Mouse (Mus musculus) intestine, embryonic 15.5 days (tissue): ENCODE measurements around the gene Tmem255b. TPM values are rescaled to one million over a fixed set of nuclear protein-coding genes. Genes with fewer than 3 reads are reported as not detected.

Experiments
- ATAC-seq: fragments of 200-750 bp; cut with Nextera tagmentation; 2 replicates; pipeline ENCODE4 v1.8.0; 2017; ENCODE audit warnings: moderate TSS enrichment, moderate library complexity
- H3K27ac ChIP-seq: fragments of 300-500 bp; sonication (generic); 2 replicates; pipeline ENCODE4 v1.5.1; 2015; ENCODE audit warnings: mild to moderate bottlenecking, inconsistent platforms
- H3K27me3 ChIP-seq: fragments of 300-500 bp; sonication (generic); replicated peaks from 2 replicates; pipeline ENCODE4 v1.6.1; 2015; ENCODE audit warnings: inconsistent platforms
- H3K36me3 ChIP-seq: fragments of 300-500 bp; sonication (generic); 2 replicates; pipeline ENCODE4 v1.6.1; 2015; ENCODE audit warnings: inconsistent platforms
- H3K4me1 ChIP-seq: fragments of 300-500 bp; sonication (generic); replicated peaks from 2 replicates; pipeline ENCODE4 v1.6.1; 2015; ENCODE audit warnings: inconsistent platforms
- H3K4me2 ChIP-seq: fragments of 300-500 bp; sonication (generic); replicated peaks from 2 replicates; pipeline ENCODE4 v1.6.1; 2015; ENCODE audit warnings: mild to moderate bottlenecking, inconsistent platforms
- H3K4me3 ChIP-seq: fragments of 300-500 bp; sonication (generic); replicated peaks from 2 replicates; pipeline ENCODE4 v1.5.1; 2015; ENCODE audit warnings: inconsistent platforms
- H3K9ac ChIP-seq: fragments of 300-500 bp; sonication (generic); 2 replicates; pipeline ENCODE4 v1.6.1; 2015; ENCODE audit warnings: inconsistent platforms
- H3K9me3 ChIP-seq: fragments of 300-500 bp; sonication (generic); 2 replicates; pipeline ENCODE4 v1.6.1; 2016; ENCODE audit warnings: inconsistent platforms
- WGBS: fragments of 180-500 bp; shearing (Covaris S2); methylation state at CpG from one replicate; pipeline ENCODE4 v1.1.7; 2015; 5-methylcytosine and 5-hydroxymethylcytosine counted together
- polyA plus RNA-seq: library from polyadenylated mRNA; unstranded; fragments of >200 nt; fragmentation: Nextera tagmentation; extraction: Ambion mirVana; gene quantifications from 2 replicates; pipeline ENCODE4 v1.2.1, GENCODE M21; 2015

Tmem255b gene
- polyA plus RNA-seq, result 2.2 and 2.7 TPM in 2 replicates

DNA sequence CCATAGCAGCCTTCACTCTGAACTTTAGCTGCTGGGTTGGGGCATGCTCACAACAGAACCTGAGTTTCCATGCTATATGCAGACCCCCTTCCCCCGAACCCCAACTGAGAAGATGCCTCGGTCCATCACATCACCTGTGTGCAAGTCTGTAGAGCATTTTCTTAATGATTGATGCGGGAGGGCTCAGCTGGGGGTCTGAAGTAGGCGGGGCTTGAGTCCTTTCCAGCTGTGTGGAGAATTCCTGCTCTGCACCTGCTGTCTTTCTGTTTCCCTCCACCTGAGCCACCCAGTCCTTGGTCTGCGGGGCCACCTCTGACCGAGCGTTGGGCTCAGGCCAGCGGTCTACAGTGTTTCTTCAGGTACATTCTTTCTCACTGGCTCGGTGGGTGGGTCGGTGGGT is at the start of gene Tmem255b:
Gene Tmem255b (plus strand): TSS at position 301 of the 400 bp plus-strand sequence.
- 20% methylated on average over 10 of the region's 10 CpGs for WGBS
- Histone ChIP-seq H3K36me3 (no peaks in the 10 kb centered on the region), H3K9me3 (no peaks in the 10 kb centered on the region), H3K4me2 (peak within 1 kb of the TSS; percentile 22; the same call in 1 of the 2 replicates), H3K9ac (no peak within 1 kb of the TSS), H3K4me3 (no peak within 1 kb of the TSS; the same call in 1 of the 2 replicates), H3K27me3 (peaks cover 22% of the 10 kb centered on the region), H3K4me1 (no peaks in the 10 kb centered on the region), H3K27ac (no peak within 1 kb of the TSS)
- ATAC-seq, result no peak

DNA sequence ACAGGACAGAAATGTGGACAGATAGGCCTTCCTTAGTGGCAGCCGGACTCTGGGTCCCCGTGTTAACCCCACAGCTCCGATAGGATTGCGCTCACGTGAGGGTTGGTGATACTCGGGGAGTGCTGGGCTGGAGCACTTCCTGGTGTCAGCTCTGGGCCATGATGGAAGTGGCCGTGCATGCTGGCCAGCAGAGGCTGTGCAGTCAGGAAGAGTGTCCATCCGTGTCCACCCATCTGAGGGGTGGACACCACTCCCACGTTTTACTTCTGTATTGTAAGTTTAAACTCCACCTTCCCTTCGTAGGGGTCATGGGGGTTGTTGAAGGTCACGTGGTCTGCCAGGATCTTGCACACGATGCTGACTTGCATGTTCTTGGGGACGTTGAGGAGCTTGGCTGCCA is 48.6 kb upstream of the Tmem255b start:
- Histone ChIP-seq H3K27ac (no peak overlapping the region), H3K27me3 (no peaks in the 10 kb centered on the region), H3K4me3 (no peak overlapping the region), H3K36me3 (no peaks in the 10 kb centered on the region), H3K4me2 (no peak overlapping the region), H3K4me1 (no peaks in the 10 kb centered on the region), H3K9me3 (no peaks in the 10 kb centered on the region), H3K9ac (no peak overlapping the region)
- ATAC-seq, result no peak
- WGBS, result 73% methylated on average over 13 of the region's 13 CpGs

DNA sequence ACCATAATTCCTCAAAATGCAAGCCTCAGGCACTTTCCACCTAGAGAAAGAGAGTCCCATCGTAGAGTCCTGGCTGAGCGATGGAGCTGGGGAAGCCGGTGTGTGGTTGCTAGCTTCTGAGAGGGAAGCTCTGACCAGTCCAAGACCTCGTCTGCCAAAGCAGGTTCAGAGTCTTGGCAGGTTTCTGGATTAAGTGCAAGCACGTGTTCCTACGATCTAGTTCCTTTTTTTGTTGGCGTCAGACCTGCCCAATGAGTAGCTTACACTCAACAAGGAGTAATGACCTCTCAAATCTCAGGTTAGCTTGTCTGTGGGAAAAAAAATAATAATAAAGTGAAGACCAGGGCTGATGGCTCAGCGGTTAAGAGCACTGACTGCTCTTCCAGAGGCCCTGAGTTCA is 47.3 kb upstream of the Tmem255b start:
- Histone ChIP-seq H3K36me3 (no peaks in the 10 kb centered on the region), H3K27ac (no peak overlapping the region), H3K9ac (no peak overlapping the region), H3K27me3 (no peaks in the 10 kb centered on the region), H3K4me2 (no peak overlapping the region), H3K4me3 (no peak overlapping the region), H3K9me3 (no peaks in the 10 kb centered on the region), H3K4me1 (no peaks in the 10 kb centered on the region)
- ATAC-seq, result no peak
- 85% methylated on average over 8 of the region's 8 CpGs for WGBS

DNA sequence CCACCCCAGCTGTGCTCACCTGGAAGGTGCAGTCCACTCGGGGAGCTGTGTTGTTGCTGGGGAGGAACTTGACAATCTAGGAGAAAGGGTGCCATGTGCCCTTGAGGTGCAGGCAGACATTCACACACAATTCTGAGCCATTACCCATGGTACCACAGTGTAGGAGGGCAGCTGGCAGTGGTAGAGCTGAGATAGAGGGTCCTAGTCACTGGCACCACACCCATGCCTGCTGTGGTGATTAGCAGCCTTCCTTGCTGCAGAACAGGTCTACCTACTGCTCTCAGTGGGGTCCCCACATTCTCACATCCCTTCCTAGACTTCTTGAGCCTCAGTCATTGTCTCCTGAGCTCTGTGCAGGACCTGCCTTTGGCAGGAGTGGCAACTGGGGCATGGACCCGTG is 46.2 kb upstream of the Tmem255b start:
- no peak overlapping the region for H3K9ac ChIP-seq
- no peaks in the 10 kb centered on the region for H3K36me3 ChIP-seq
- no peak overlapping the region for H3K27ac ChIP-seq
- H3K4me2 ChIP-seq, result no peak overlapping the region
- H3K27me3 ChIP-seq, result no peaks in the 10 kb centered on the region
- ATAC-seq, result no peak
- no peaks in the 10 kb centered on the region for H3K9me3 ChIP-seq
- WGBS, result 66% methylated on average over 2 of the region's 2 CpGs
- no peak overlapping the region for H3K4me3 ChIP-seq
- no peaks in the 10 kb centered on the region for H3K4me1 ChIP-seq

DNA sequence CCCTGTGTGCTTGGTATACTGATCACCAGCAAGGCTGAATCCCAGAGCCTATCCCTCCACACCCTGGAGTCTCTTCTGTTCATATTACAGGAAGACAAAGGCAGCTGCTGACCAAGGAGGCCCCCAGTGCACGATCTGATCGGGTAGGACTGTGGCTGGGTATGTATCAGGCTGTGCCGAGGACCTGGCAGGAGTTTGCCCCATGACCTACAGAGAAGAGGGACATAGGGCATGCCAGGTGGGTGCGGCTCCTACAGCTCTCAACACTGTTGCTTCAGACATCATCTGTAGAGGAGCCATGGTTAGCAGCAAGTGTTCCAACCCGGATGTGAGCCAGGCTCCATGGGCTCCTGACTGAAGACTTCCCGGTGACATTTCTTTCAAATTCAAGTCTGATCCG is 41.1 kb upstream of the Tmem255b start:
- no peaks in the 10 kb centered on the region for H3K9me3 ChIP-seq
- H3K9ac ChIP-seq, result no peak overlapping the region
- no peaks in the 10 kb centered on the region for H3K36me3 ChIP-seq
- H3K4me3 ChIP-seq, result no peak overlapping the region
- ATAC-seq, result no peak
- WGBS, result 91% methylated on average over 7 of the region's 7 CpGs
- H3K27ac ChIP-seq, result no peak overlapping the region
- H3K27me3 ChIP-seq, result no peaks in the 10 kb centered on the region
- no peaks in the 10 kb centered on the region for H3K4me1 ChIP-seq
- H3K4me2 ChIP-seq, result no peak overlapping the region

DNA sequence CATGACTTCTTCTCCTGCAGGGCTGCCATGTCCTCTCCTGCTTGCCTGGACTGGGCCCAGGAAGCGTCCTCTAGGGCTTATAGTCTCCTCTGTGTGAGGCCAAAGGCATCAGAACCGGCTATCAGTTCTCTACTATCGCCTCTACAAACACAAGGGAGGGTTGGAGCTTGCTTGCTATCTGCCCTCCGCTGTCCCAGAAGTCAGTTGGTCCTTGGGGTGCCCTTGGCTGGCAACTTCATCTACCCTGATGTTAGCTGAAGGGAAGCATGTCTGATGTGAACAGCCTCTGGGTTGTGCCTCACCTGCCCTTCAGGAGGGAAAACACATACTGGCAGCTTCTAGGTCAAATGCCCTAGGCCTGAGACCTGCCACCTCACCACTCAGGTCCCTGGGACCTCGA is 38.3 kb upstream of the Tmem255b start, which contains the start of gene Atp4b:
Gene Atp4b (minus strand): TSS at position 101 of the 400 bp plus-strand sequence.
- Histone ChIP-seq H3K4me3 (no peak within 1 kb of the TSS), H3K9me3 (no peaks in the 10 kb centered on the region), H3K9ac (no peak within 1 kb of the TSS), H3K36me3 (no peaks in the 10 kb centered on the region), H3K4me1 (no peaks in the 10 kb centered on the region), H3K4me2 (no peak within 1 kb of the TSS), H3K27me3 (no peaks in the 10 kb centered on the region), H3K27ac (no peak within 1 kb of the TSS)
- 72% methylated on average over 5 of the region's 5 CpGs for WGBS
- ATAC-seq, result no peak

DNA sequence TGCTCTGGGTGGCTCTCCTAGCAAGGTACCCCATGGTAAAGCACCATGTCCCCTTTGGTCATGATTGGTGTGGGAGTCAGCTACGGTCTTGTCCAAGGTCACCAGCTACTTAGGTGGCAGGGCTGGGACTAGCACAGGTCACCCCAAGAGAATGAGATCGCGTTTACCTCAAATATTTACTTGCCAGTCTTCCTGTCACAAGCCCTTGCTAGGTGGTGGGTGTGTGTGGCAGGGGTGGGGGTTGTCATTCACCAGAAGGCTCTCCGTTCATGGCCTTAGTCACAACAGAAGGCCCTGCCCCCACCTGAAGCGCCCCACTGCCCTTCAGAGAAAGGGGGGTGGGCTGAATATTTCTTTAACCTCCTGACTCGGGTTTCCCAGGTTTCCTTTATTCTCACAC is 31.5 kb upstream of the Tmem255b start:
- WGBS, result 50% methylated on average over 6 of the region's 6 CpGs
- no peaks in the 10 kb centered on the region for H3K36me3 ChIP-seq
- H3K9me3 ChIP-seq, result no peaks in the 10 kb centered on the region
- no peak overlapping the region for H3K4me2 ChIP-seq
- no peak overlapping the region for H3K27ac ChIP-seq
- H3K27me3 ChIP-seq, result no peaks in the 10 kb centered on the region
- ATAC-seq, result no peak
- H3K4me1 ChIP-seq, result no peaks in the 10 kb centered on the region
- H3K9ac ChIP-seq, result no peak overlapping the region
- H3K4me3 ChIP-seq, result no peak overlapping the region

DNA sequence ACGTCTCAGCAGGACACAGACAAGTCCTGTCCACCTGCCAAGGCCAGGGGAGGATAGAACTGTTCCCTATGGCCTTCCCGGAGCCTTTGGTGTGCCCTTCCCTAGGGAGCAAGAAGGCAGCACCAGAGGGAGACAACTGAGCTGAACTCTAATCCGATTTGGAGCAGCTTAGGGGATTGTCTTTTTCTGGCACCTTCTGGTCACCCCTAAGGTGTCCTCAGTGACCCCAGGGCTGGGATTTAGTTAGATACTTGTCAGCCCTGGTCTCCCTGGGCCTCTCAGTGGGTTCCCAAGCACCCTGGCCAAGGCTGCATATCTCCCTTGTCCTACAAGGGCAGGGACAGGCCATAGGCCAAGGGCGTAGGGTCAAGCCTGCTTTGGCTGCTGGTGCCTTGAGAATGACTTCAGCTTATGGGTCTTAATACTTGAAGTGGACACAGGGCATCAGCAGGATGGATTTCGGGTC is 30.3 kb upstream of the Tmem255b start, which contains the start of gene Grk1:
Gene Grk1 (plus strand): TSS at position 416 of the 466 bp plus-strand sequence.
- H3K36me3 ChIP-seq, result no peaks in the 10 kb centered on the region
- no peaks in the 10 kb centered on the region for H3K27me3 ChIP-seq
- H3K27ac ChIP-seq, result no peak within 1 kb of the TSS
- H3K4me2 ChIP-seq, result no peak within 1 kb of the TSS
- no peak within 1 kb of the TSS for H3K4me3 ChIP-seq
- 78% methylated on average over 5 of the region's 5 CpGs for WGBS
- no peak for ATAC-seq
- no peaks in the 10 kb centered on the region for H3K9me3 ChIP-seq
- H3K9ac ChIP-seq, result no peak within 1 kb of the TSS
- no peaks in the 10 kb centered on the region for H3K4me1 ChIP-seq

DNA sequence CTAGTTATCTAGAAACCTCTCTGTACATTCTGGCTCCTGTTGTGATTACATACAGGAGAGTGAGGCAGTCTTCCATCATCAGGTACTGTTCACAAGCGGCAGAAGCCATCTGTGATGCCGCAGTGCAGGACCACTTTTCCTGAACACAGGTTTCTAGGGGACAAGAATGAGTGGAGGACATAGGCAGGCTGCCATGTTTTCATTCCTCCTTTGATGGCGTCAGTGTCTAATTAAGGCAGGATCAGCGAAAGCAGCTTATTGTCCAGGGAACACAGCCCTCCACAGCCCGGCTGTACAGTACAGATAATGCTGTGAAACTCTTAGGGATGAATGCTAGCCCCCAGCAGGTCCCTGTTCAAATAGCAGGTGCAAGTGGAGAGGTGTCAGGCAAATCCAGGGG is 29.0 kb upstream of the Tmem255b start:
- Histone ChIP-seq H3K9ac (no peak overlapping the region), H3K27ac (no peak overlapping the region), H3K4me2 (no peak overlapping the region), H3K4me1 (no peaks in the 10 kb centered on the region), H3K36me3 (no peaks in the 10 kb centered on the region), H3K4me3 (no peak overlapping the region), H3K27me3 (no peaks in the 10 kb centered on the region), H3K9me3 (no peaks in the 10 kb centered on the region)
- 83% methylated on average over 5 of the region's 5 CpGs for WGBS
- ATAC-seq, result no peak

DNA sequence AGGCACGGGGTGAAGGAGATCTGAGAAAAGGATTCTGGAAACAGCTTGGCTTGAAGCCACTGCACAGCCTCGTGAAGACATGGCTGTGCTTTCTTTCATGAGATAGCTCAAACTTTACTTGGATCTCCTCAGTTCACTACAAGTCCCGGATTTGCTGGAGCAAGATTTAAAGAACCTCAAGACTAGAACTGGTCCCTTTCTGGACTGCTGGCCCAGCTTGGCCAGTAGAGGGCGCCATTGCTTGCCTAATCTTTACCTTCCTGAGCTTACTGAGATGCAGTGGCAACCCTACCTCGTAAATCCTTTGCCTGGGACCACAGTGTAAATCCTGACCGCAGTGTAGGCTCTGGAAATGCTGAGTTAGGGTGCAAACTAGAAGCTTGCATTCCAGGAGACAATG is 23.4 kb upstream of the Tmem255b start:
- Histone ChIP-seq H3K4me2 (no peak overlapping the region), H3K9me3 (no peaks in the 10 kb centered on the region), H3K27me3 (no peaks in the 10 kb centered on the region), H3K9ac (no peak overlapping the region), H3K36me3 (no peaks in the 10 kb centered on the region), H3K27ac (no peak overlapping the region), H3K4me1 (no peaks in the 10 kb centered on the region), H3K4me3 (no peak overlapping the region)
- no peak for ATAC-seq
- 22% methylated on average over 6 of the region's 6 CpGs for WGBS

DNA sequence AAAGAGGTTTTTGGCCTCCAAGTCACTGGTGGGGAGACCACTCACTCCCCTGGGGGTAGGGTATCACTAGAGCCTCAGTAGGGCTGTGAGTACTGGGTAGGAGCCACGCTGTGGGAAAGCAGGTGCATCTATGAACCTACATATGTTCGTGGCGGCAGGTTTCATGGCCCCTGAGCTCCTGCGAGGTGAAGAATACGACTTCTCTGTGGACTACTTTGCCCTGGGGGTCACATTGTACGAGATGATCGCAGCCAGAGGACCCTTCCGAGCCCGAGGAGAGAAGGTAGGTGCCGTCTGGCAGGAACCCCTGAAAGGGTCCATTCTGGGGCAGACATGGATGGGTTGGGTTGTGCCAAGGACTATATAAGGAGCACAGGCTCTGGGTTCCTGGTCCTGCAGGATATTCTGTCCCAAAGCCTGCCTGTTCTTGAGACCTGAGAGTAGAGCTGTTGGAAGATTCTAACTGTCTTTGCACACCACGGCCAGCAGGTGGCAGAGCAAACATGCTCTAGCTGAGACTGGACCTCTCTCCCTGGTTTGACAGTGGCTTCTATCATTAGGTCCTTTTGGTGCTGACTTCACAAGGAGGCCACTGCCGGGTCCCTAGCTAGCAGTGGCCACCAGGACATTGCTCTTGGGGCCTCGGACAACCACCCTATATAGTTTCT is 22.0 kb upstream of the Tmem255b start:
- ATAC-seq, result peak; percentile 62
- Histone ChIP-seq H3K4me3 (no peak overlapping the region), H3K36me3 (no peaks in the 10 kb centered on the region), H3K4me1 (no peaks in the 10 kb centered on the region), H3K9me3 (no peaks in the 10 kb centered on the region), H3K4me2 (no peak overlapping the region), H3K27ac (no peak overlapping the region), H3K9ac (no peak overlapping the region), H3K27me3 (no peaks in the 10 kb centered on the region)
- WGBS, result 64% methylated on average over 13 of the region's 13 CpGs

DNA sequence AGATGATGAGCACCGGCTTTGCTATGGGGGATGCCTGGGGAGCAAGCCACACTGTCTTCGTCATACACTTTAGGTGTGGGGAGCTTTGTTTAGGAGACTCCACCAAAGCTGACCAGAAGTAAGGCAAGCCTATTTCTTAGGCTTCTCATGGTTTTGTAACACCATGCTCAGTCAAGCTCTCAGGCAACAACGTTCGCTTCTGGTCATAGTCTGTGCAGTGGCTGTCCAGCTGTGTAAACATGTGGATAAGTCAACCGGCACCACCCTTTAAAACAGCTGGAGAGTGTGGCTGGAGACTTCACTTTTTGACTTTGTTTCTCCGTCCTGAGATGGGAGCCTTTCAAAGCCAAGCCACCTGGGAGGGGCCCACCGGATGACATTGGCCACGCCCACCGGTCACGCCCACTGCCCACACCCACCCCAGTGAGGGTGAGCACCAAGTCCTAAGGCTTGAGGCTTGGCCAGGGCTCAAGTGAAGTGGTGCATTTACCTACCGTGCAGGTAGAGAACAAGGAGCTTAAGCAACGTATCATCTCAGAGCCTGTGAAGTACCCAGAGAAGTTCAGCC is 21.1 kb upstream of the Tmem255b start:
- Histone ChIP-seq H3K36me3 (no peaks in the 10 kb centered on the region), H3K27me3 (no peaks in the 10 kb centered on the region), H3K9me3 (no peaks in the 10 kb centered on the region), H3K9ac (no peak overlapping the region), H3K4me2 (no peak overlapping the region), H3K27ac (no peak overlapping the region), H3K4me1 (no peaks in the 10 kb centered on the region), H3K4me3 (no peak overlapping the region)
- ATAC-seq, result no peak
- WGBS, result 45% methylated on average over 12 of the region's 12 CpGs

DNA sequence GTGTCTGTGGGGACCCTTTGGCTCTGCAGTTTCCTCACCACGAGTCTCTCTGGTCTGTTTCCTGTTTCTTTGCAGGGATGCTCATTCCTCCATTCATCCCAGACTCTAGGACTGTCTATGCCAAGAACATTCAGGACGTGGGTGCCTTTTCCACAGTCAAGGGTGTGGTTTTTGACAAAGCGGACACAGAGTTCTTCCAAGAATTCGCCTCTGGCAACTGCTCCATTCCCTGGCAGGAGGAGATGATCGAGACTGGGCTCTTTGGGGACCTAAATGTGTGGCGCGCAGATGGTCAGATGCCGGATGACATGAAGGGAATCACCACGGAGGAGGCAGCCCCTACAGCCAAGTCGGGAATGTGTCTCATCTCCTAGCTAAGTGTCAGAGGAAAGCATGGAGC is 19.1 kb upstream of the Tmem255b start:
- Histone ChIP-seq H3K27me3 (no peaks in the 10 kb centered on the region), H3K9me3 (no peaks in the 10 kb centered on the region), H3K4me2 (no peak overlapping the region), H3K4me1 (no peaks in the 10 kb centered on the region), H3K36me3 (no peaks in the 10 kb centered on the region), H3K9ac (no peak overlapping the region), H3K27ac (no peak overlapping the region), H3K4me3 (no peak overlapping the region)
- WGBS, result 74% methylated on average over 10 of the region's 10 CpGs
- ATAC-seq, result no peak
